Mouse (Mus musculus): ENCODE results near the gene Dbndd1. TPM values are rescaled to one million over a fixed set of nuclear protein-coding genes. Genes with fewer than 3 reads are reported as not detected.

Dbndd1 gene
- polyA plus RNA-seq, 1 experiment from 2014 or later: not detected

- no peak overlapping the region for H3K4me2 ChIP-seq (ENCODE audit: low read depth, low read length)
- H3K36me3 ChIP-seq (replicated peaks; ENCODE audit: insufficient read depth, low read length): peaks cover 13% of the 10 kb centered on the region
- H3K27me3 ChIP-seq (ENCODE audit: insufficient read depth, low read length): no peaks in the 10 kb centered on the region
- H3K4me3 ChIP-seq (ENCODE audit: low read depth, low read length): no peak overlapping the region
- H3K4me1 ChIP-seq (ENCODE audit: insufficient read depth): 0 out of 2 replicates have a peak, but pooled peaks cover 5% of the 10 kb centered on the region
- 79% methylated on average over 4 of the region's 4 CpGs for WGBS (ENCODE audit: insufficient replicate concordance)
- ATAC-seq (no peak), DNase-seq (no peak)
- no peak overlapping the region for H3K9ac ChIP-seq (replicated peaks)
- TF ChIP-seq EP300 (IDR thresholded peaks at IDR 0.05; ENCODE audit: low read depth) (no peak), CTCF (IDR thresholded peaks at IDR 0.05; ENCODE audit: low read depth) (no peak)
- H3K9me3 ChIP-seq (ENCODE audit: low read length): no peaks in the 10 kb centered on the region
- H3K27ac ChIP-seq (ENCODE audit: low read depth): no peak overlapping the region
Measured at GRCm38 (mm10) chr8:123463651-123464050, 51.6 kb downstream of the Dbndd1 start.

Other genes starting within 250 kb of the Dbndd1 start
- gene Fanca, start 196.9 kb downstream of the Dbndd1 start, polyA plus RNA-seq (2015; fragmentation: Nextera tagmentation; extraction: Ambion mirVana): 6.3 TPM in 2 replicates
- gene Spire2, start 182.8 kb downstream of the Dbndd1 start, polyA plus RNA-seq (2015; fragmentation: Nextera tagmentation; extraction: Ambion mirVana): 0.80 and 1.1 TPM in 2 replicates
- gene Tcf25, start 141.7 kb downstream of the Dbndd1 start, polyA plus RNA-seq (2015; fragmentation: Nextera tagmentation; extraction: Ambion mirVana): 54.1 and 54.9 TPM in 2 replicates
- gene Mc1r, start 108.4 kb downstream of the Dbndd1 start, polyA plus RNA-seq (2015; fragmentation: Nextera tagmentation; extraction: Ambion mirVana): not detected in 2 replicates
- 0.20 and 0.24 TPM in 2 replicates for gene Tubb3, start 104.0 kb downstream of the Dbndd1 start, polyA plus RNA-seq (2015; fragmentation: Nextera tagmentation; extraction: Ambion mirVana)
- gene Def8, start 91.9 kb downstream of the Dbndd1 start, polyA plus RNA-seq (2015; fragmentation: Nextera tagmentation; extraction: Ambion mirVana): 10.1 and 11.6 TPM in 2 replicates
- 22.0 and 24.3 TPM in 2 replicates for gene Afg3l1, start 37.6 kb downstream of the Dbndd1 start, polyA plus RNA-seq (2015; fragmentation: Nextera tagmentation; extraction: Ambion mirVana)
- gene Gas8, start 3.4 kb upstream of the Dbndd1 start, polyA plus RNA-seq (2015; fragmentation: Nextera tagmentation; extraction: Ambion mirVana): 2.7 and 2.9 TPM in 2 replicates
- 2.8 and 3.8 TPM in 2 replicates for gene Rhou, start 138.5 kb upstream of the Dbndd1 start, polyA plus RNA-seq (2015; fragmentation: Nextera tagmentation; extraction: Ambion mirVana)

All from liver, postnatal 0 days (tissue).